Mouse (Mus musculus): ENCODE data around the gene Ccdc151. TPM values are rescaled to one million over a fixed set of nuclear protein-coding genes. Genes with fewer than 3 reads are reported as not detected.

The Ccdc151 gene
- polyA plus RNA-seq, 1 experiment = 6.7 TPM

DNA sequence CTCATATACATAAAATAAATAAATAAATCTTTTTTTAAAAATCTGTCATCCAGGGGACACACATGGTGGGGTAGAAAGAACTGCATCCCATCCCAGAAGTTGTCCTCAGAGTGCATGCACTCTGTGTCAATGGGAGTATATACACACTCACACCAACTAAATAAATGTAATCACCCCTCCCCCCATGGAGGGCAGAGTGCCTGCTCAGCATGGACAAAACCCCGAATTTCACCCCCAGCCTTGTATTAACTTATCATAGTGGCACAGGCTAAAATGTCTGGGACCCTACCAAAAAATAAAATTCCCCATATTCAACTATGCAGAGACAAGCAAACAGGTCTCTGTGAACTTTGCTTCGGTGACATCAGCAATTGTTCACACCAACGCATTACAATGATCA is 47.8 kb downstream of the Ccdc151 start:
- no peak for TF ChIP-seq CTCF (IDR thresholded peaks at IDR 0.05; ENCODE audit: borderline replicate concordance, extremely low read depth, insufficient read depth, insufficient read length)
- TF ChIP-seq POLR2A (IDR thresholded peaks at IDR 0.05; ENCODE audit: borderline replicate concordance, extremely low read depth, insufficient read depth, insufficient read length, poor library complexity, severe bottlenecking) = no peak
- DNase-seq (ENCODE audit: low read depth) = no peak

- TF ChIP-seq CTCF (IDR thresholded peaks at IDR 0.05; ENCODE audit: borderline replicate concordance, extremely low read depth, insufficient read depth, insufficient read length) (no peak), POLR2A (IDR thresholded peaks at IDR 0.05; ENCODE audit: borderline replicate concordance, extremely low read depth, insufficient read depth, insufficient read length, poor library complexity, severe bottlenecking) (no peak)
- DNase-seq (ENCODE audit: low read depth) = peak; percentile 90
Observed at GRCm38 (mm10) chr9:21953600-21953999, 48.8 kb downstream of the Ccdc151 start.

DNA sequence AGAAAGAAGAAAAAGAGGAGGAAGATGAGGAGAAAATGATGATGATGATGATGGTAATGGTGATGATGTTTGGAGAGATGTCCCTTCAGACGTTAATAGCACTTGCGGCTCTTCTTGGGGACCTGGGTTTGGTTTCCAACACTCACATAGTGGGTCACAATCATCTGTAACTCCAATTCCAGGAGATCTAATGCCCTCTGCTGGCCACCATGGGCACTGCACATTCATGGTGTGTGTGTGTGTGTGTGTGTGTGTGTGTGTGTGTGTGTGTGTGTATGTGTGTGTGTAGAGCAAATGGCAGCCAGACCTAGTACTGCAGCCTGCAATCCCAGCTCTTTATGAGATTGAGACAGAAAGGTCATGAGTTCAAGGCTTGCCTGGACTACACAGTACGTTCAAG is 50.5 kb downstream of the Ccdc151 start:
- DNase-seq (ENCODE audit: low read depth) = no peak
- TF ChIP-seq CTCF (IDR thresholded peaks at IDR 0.05; ENCODE audit: borderline replicate concordance, extremely low read depth, insufficient read depth, insufficient read length) = peak; percentile 27; the same call in 1 of the 2 replicates
- no peak for TF ChIP-seq POLR2A (IDR thresholded peaks at IDR 0.05; ENCODE audit: borderline replicate concordance, extremely low read depth, insufficient read depth, insufficient read length, poor library complexity, severe bottlenecking)

- TF ChIP-seq POLR2A (IDR thresholded peaks at IDR 0.05; ENCODE audit: borderline replicate concordance, extremely low read depth, insufficient read depth, insufficient read length, poor library complexity, severe bottlenecking) (no peak), CTCF (IDR thresholded peaks at IDR 0.05; ENCODE audit: borderline replicate concordance, extremely low read depth, insufficient read depth, insufficient read length) (peak; percentile 37; the same call in 1 of the 2 replicates)
- no peak for DNase-seq (ENCODE audit: low read depth)
Observed at GRCm38 (mm10) chr9:21950322-21950721, 52.1 kb downstream of the Ccdc151 start.

DNA sequence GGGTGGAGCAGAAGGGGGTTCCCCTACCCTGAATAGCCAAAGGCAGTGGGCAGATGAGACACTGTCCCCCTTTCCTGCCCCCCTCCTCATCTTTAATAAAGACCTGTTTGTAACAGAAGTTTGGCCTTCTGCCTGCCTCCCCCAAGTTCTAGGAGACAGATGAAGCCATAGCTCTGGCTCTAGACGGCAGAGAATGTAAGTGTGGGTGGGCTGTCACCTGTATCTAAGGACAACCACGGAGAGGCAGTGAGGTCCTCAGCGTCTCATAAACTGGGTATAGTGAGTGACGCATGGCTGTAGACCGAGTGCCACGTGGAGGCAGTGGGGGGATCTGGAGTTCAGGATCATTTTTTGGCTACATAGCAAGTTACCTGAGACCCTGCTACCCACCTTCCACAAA is 53.6 kb downstream of the Ccdc151 start:
- no peak for DNase-seq (ENCODE audit: low read depth)
- TF ChIP-seq POLR2A (IDR thresholded peaks at IDR 0.05; ENCODE audit: borderline replicate concordance, extremely low read depth, insufficient read depth, insufficient read length, poor library complexity, severe bottlenecking) = no peak
- no peak for TF ChIP-seq CTCF (IDR thresholded peaks at IDR 0.05; ENCODE audit: borderline replicate concordance, extremely low read depth, insufficient read depth, insufficient read length)

GRCm38 (mm10) chr9:21948146-21948545 is 54.3 kb downstream of the Ccdc151 start:
- no peak for DNase-seq (ENCODE audit: low read depth)
- TF ChIP-seq CTCF (IDR thresholded peaks at IDR 0.05; ENCODE audit: borderline replicate concordance, extremely low read depth, insufficient read depth, insufficient read length) (no peak), POLR2A (IDR thresholded peaks at IDR 0.05; ENCODE audit: borderline replicate concordance, extremely low read depth, insufficient read depth, insufficient read length, poor library complexity, severe bottlenecking) (no peak)

- TF ChIP-seq POLR2A (IDR thresholded peaks at IDR 0.05; ENCODE audit: borderline replicate concordance, extremely low read depth, insufficient read depth, insufficient read length, poor library complexity, severe bottlenecking) (no peak), CTCF (IDR thresholded peaks at IDR 0.05; ENCODE audit: borderline replicate concordance, extremely low read depth, insufficient read depth, insufficient read length) (no peak)
- no peak for DNase-seq (ENCODE audit: low read depth)
Observed at GRCm38 (mm10) chr9:21947540-21948130, 54.8 kb downstream of the Ccdc151 start.

- no peak for DNase-seq (ENCODE audit: low read depth)
- TF ChIP-seq CTCF (IDR thresholded peaks at IDR 0.05; ENCODE audit: borderline replicate concordance, extremely low read depth, insufficient read depth, insufficient read length) (no peak), POLR2A (IDR thresholded peaks at IDR 0.05; ENCODE audit: borderline replicate concordance, extremely low read depth, insufficient read depth, insufficient read length, poor library complexity, severe bottlenecking) (no peak)
Observed at GRCm38 (mm10) chr9:21944267-21944666, 58.2 kb downstream of the Ccdc151 start.

DNA sequence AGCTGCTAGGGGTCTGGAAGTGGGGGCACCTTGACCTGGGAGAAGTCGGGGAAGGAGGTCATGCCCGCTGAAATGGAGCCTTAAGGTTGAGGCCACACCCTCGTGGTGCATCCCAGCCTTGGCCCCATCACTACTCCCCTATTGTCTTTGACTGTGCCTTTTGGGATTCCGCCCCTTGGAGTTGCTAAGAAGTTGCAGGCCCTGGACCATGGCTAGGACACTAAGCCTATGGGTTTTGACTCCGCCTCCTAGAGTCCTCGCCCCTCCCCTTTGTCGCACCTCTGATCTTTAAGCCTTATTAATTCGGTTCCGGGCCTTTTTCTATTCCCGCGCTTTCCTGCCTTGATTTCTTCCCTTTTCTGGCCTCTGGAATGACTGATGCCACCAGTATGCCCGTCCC is 58.8 kb downstream of the Ccdc151 start:
- TF ChIP-seq CTCF (IDR thresholded peaks at IDR 0.05; ENCODE audit: borderline replicate concordance, extremely low read depth, insufficient read depth, insufficient read length) = no peak
- no peak for TF ChIP-seq POLR2A (IDR thresholded peaks at IDR 0.05; ENCODE audit: borderline replicate concordance, extremely low read depth, insufficient read depth, insufficient read length, poor library complexity, severe bottlenecking)
- no peak for DNase-seq (ENCODE audit: low read depth)

DNA sequence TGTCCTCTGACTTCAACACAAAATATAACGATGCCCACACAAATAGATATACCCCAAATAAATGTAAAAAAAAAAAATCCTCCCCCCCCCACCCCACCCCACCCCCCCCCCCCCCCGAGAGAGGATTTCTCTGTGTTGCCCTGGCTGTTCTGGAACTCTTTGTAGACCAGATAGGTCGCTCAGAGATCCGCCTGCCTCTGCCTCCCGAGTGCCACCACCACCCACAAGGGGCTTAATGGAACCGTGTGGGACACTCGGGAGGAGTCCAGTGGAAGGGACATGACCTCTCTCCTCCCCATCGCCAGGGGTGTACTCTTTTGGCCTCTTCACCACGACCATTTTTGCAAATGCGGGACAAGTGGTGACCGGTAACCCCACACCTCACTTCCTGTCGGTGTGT is 59.4 kb downstream of the Ccdc151 start:
- no peak for DNase-seq (ENCODE audit: low read depth)
- TF ChIP-seq POLR2A (IDR thresholded peaks at IDR 0.05; ENCODE audit: borderline replicate concordance, extremely low read depth, insufficient read depth, insufficient read length, poor library complexity, severe bottlenecking) = no peak
- no peak for TF ChIP-seq CTCF (IDR thresholded peaks at IDR 0.05; ENCODE audit: borderline replicate concordance, extremely low read depth, insufficient read depth, insufficient read length)

Other genes with a start within 250 kb of the Ccdc151 start
- gene Spc24, start 242.3 kb downstream of the Ccdc151 start, polyA plus RNA-seq (2012; rRNA removed) = 19.6 and 34.1 TPM in 2 replicates
- gene Kank2, start 203.9 kb downstream of the Ccdc151 start, polyA plus RNA-seq (2012; rRNA removed) = 5.9 and 10.8 TPM in 2 replicates
- not detected in 2 replicates for gene Angptl8, start 167.1 kb downstream of the Ccdc151 start, polyA plus RNA-seq (2012; rRNA removed)
- gene Dock6, start 150.0 kb downstream of the Ccdc151 start, polyA plus RNA-seq (2012; rRNA removed) = 53.6 and 59.4 TPM in 2 replicates
- 23.3 and 34.1 TPM in 2 replicates for gene Rab3d, start 84.4 kb downstream of the Ccdc151 start, polyA plus RNA-seq (2012; rRNA removed)
- 15.7 and 16.1 TPM in 2 replicates for gene Ccdc159, start 75.2 kb downstream of the Ccdc151 start, polyA plus RNA-seq (2012; rRNA removed)
- gene Tmem205, start 75.1 kb downstream of the Ccdc151 start, polyA plus RNA-seq (2012; rRNA removed) = 28.6 and 46.8 TPM in 2 replicates
- 179 and 182 TPM in 2 replicates for gene Plppr2, start 65.6 kb downstream of the Ccdc151 start, polyA plus RNA-seq (2012; rRNA removed)
- 7.3 and 8.7 TPM in 2 replicates for gene Swsap1, start 46.9 kb downstream of the Ccdc151 start, polyA plus RNA-seq (2012; rRNA removed)
- gene Epor, start 39.1 kb downstream of the Ccdc151 start, polyA plus RNA-seq (2012; rRNA removed) = 2.1 and 2.3 TPM in 2 replicates
- gene Rgl3, start 13.2 kb downstream of the Ccdc151 start, polyA plus RNA-seq (2012; rRNA removed) = 1.8 and 2.3 TPM in 2 replicates
- gene Prkcsh, start 172 bp upstream of the Ccdc151 start, polyA plus RNA-seq (2012; rRNA removed) = 121 and 126 TPM in 2 replicates
- 203 and 265 TPM in 2 replicates for gene Elavl3, start 49.4 kb upstream of the Ccdc151 start, polyA plus RNA-seq (2012; rRNA removed)
- not detected in 2 replicates for gene Gm49318, start 68.6 kb upstream of the Ccdc151 start, polyA plus RNA-seq (2012; rRNA removed)
- gene Zfp653, start 68.7 kb upstream of the Ccdc151 start, polyA plus RNA-seq (2012; rRNA removed) = 49.1 and 62.1 TPM in 2 replicates
- 51.3 and 57.7 TPM in 2 replicates for gene Ecsit, start 82.8 kb upstream of the Ccdc151 start, polyA plus RNA-seq (2012; rRNA removed)
- 0.35 and 0.55 TPM in 2 replicates for gene Cnn1, start 96.6 kb upstream of the Ccdc151 start, polyA plus RNA-seq (2012; rRNA removed)
- gene Elof1, start 114.5 kb upstream of the Ccdc151 start, polyA plus RNA-seq (2012; rRNA removed) = 138 and 193 TPM in 2 replicates
- 1.2 and 1.4 TPM in 2 replicates for gene Acp5, start 133.1 kb upstream of the Ccdc151 start, polyA plus RNA-seq (2012; rRNA removed)
- gene Pigyl, start 154.2 kb upstream of the Ccdc151 start, polyA plus RNA-seq (2012; rRNA removed) = 62.4 and 82.8 TPM in 2 replicates
- 0.03 and 0.15 TPM in 2 replicates for gene Zfp872, start 185.5 kb upstream of the Ccdc151 start, polyA plus RNA-seq (2012; rRNA removed)
- gene Zfp809, start 223.1 kb upstream of the Ccdc151 start, polyA plus RNA-seq (2012; rRNA removed) = 6.2 and 8.6 TPM in 2 replicates

Measured in brain, embryonic 14.5 days (tissue).